Mouse (Mus musculus): ENCODE results near the gene Snx27. TPM values are rescaled to one million over a fixed set of nuclear protein-coding genes. Genes with fewer than 3 reads are reported as not detected.

The Snx27 gene
- polyA plus RNA-seq, 1 experiment from 2014 or later = 24.7 TPM

- no peak; the same call in 1 of the 2 replicates for ATAC-seq (replicated peaks; ENCODE audit: low FRiP score)
- DNase-seq (ENCODE audit: low spot score) = no peak
- Histone ChIP-seq H3K9me3 (ENCODE audit: control insufficient read depth, low read length) (no peaks in the 10 kb centered on the region), H3K27ac (ENCODE audit: low read depth, low read length) (no peak overlapping the region), H3K27me3 (replicated peaks; ENCODE audit: control insufficient read depth, insufficient read depth, low read length) (no peaks in the 10 kb centered on the region), H3K4me1 (replicated peaks; ENCODE audit: control insufficient read depth, insufficient read depth, low read length) (no peaks in the 10 kb centered on the region), H3K9ac (ENCODE audit: low read depth, low read length) (no peak overlapping the region), H3K4me3 (ENCODE audit: low read depth, low read length) (no peak overlapping the region), H3K4me2 (no peak overlapping the region), H3K36me3 (ENCODE audit: control insufficient read depth, insufficient read depth, low read length) (no peaks in the 10 kb centered on the region)
- 74% methylated on average over 5 of the region's 5 CpGs for WGBS
Observed at GRCm38 (mm10) chr3:94587962-94588361, 5.4 kb upstream of the Snx27 start.

GRCm38 (mm10) chr3:94582944-94583343, 428 bp upstream of the Snx27 start:
- H3K27ac ChIP-seq (ENCODE audit: low read depth, low read length) = no peak overlapping the region
- 65% methylated on average over 7 of the region's 7 CpGs for WGBS
- H3K4me2 ChIP-seq = peak overlapping the region; percentile 72
- H3K9me3 ChIP-seq (ENCODE audit: control insufficient read depth, low read length) = no peaks in the 10 kb centered on the region
- DNase-seq (ENCODE audit: low spot score) (no peak), ATAC-seq (replicated peaks; ENCODE audit: low FRiP score) (no peak)
- H3K27me3 ChIP-seq (replicated peaks; ENCODE audit: control insufficient read depth, insufficient read depth, low read length) = no peaks in the 10 kb centered on the region
- H3K4me1 ChIP-seq (replicated peaks; ENCODE audit: control insufficient read depth, insufficient read depth, low read length) = 0 out of 2 replicates have a peak, but pooled peaks cover 6% of the 10 kb centered on the region
- no peaks in the 10 kb centered on the region for H3K36me3 ChIP-seq (ENCODE audit: control insufficient read depth, insufficient read depth, low read length)
- H3K9ac ChIP-seq (ENCODE audit: low read depth, low read length) = no peak overlapping the region; the same call in 1 of the 2 replicates
- peak overlapping the region; percentile 90 for H3K4me3 ChIP-seq (ENCODE audit: low read depth, low read length)

GRCm38 (mm10) chr3:94581793-94582455, 592 bp downstream of the Snx27 start:
- Histone ChIP-seq H3K4me2 (peak overlapping the region; percentile 72), H3K27me3 (replicated peaks; ENCODE audit: control insufficient read depth, insufficient read depth, low read length) (no peaks in the 10 kb centered on the region), H3K36me3 (ENCODE audit: control insufficient read depth, insufficient read depth, low read length) (no peaks in the 10 kb centered on the region), H3K4me3 (ENCODE audit: low read depth, low read length) (peak overlapping the region; percentile 90), H3K9me3 (ENCODE audit: control insufficient read depth, low read length) (no peaks in the 10 kb centered on the region), H3K9ac (ENCODE audit: low read depth, low read length) (peak overlapping the region; percentile 90), H3K4me1 (replicated peaks; ENCODE audit: control insufficient read depth, insufficient read depth, low read length) (0 out of 2 replicates have a peak, but pooled peaks cover 6% of the 10 kb centered on the region), H3K27ac (ENCODE audit: low read depth, low read length) (peak overlapping the region; percentile 79)
- WGBS = 1% methylated on average over 45 of the region's 48 CpGs
- peak; percentile 76 for ATAC-seq (replicated peaks; ENCODE audit: low FRiP score)
- no peak for DNase-seq (ENCODE audit: low spot score)

GRCm38 (mm10) chr3:94581138-94581780, 1.3 kb downstream of the Snx27 start:
- whole genome bisulfite sequencing = 5% methylated on average over 16 of the region's 16 CpGs
- H3K9ac ChIP-seq (ENCODE audit: low read depth, low read length) = peak overlapping the region; percentile 90
- peak; percentile 42 for DNase-seq (ENCODE audit: low spot score)
- no peaks in the 10 kb centered on the region for H3K27me3 ChIP-seq (replicated peaks; ENCODE audit: control insufficient read depth, insufficient read depth, low read length)
- no peak overlapping the region for H3K27ac ChIP-seq (ENCODE audit: low read depth, low read length)
- ATAC-seq (replicated peaks; ENCODE audit: low FRiP score) = no peak
- no peaks in the 10 kb centered on the region for H3K9me3 ChIP-seq (ENCODE audit: control insufficient read depth, low read length)
- peak overlapping the region; percentile 72 for H3K4me2 ChIP-seq
- peak overlapping the region; percentile 90 for H3K4me3 ChIP-seq (ENCODE audit: low read depth, low read length)
- H3K36me3 ChIP-seq (ENCODE audit: control insufficient read depth, insufficient read depth, low read length) = no peaks in the 10 kb centered on the region
- 0 out of 2 replicates have a peak, but pooled peaks cover 6% of the 10 kb centered on the region for H3K4me1 ChIP-seq (replicated peaks; ENCODE audit: control insufficient read depth, insufficient read depth, low read length)

- Histone ChIP-seq H3K9me3 (ENCODE audit: control insufficient read depth, low read length) (no peaks in the 10 kb centered on the region), H3K27me3 (replicated peaks; ENCODE audit: control insufficient read depth, insufficient read depth, low read length) (no peaks in the 10 kb centered on the region), H3K4me2 (no peak overlapping the region), H3K36me3 (ENCODE audit: control insufficient read depth, insufficient read depth, low read length) (no peaks in the 10 kb centered on the region), H3K9ac (ENCODE audit: low read depth, low read length) (no peak overlapping the region), H3K27ac (ENCODE audit: low read depth, low read length) (no peak overlapping the region), H3K4me1 (replicated peaks; ENCODE audit: control insufficient read depth, insufficient read depth, low read length) (no peaks in the 10 kb centered on the region), H3K4me3 (ENCODE audit: low read depth, low read length) (no peak overlapping the region)
- no peak for DNase-seq (ENCODE audit: low spot score)
- ATAC-seq (replicated peaks; ENCODE audit: low FRiP score) = no peak
- WGBS = 80% methylated on average over 6 of the region's 6 CpGs
Observed at GRCm38 (mm10) chr3:94574506-94574905, 8.0 kb downstream of the Snx27 start.

GRCm38 (mm10) chr3:94567242-94567641, 15.3 kb downstream of the Snx27 start:
- H3K9me3 ChIP-seq (ENCODE audit: control insufficient read depth, low read length) = no peaks in the 10 kb centered on the region
- no peak overlapping the region for H3K27ac ChIP-seq (ENCODE audit: low read depth, low read length)
- 66% methylated on average over 2 of the region's 2 CpGs for WGBS
- no peaks in the 10 kb centered on the region for H3K27me3 ChIP-seq (replicated peaks; ENCODE audit: control insufficient read depth, insufficient read depth, low read length)
- no peaks in the 10 kb centered on the region for H3K36me3 ChIP-seq (ENCODE audit: control insufficient read depth, insufficient read depth, low read length)
- H3K4me1 ChIP-seq (replicated peaks; ENCODE audit: control insufficient read depth, insufficient read depth, low read length) = peaks cover 2% of the 10 kb centered on the region; the same call in 1 of the 2 replicates
- H3K4me2 ChIP-seq = no peak overlapping the region
- ATAC-seq (replicated peaks; ENCODE audit: low FRiP score) (no peak), DNase-seq (ENCODE audit: low spot score) (no peak)
- no peak overlapping the region for H3K9ac ChIP-seq (ENCODE audit: low read depth, low read length)
- H3K4me3 ChIP-seq (ENCODE audit: low read depth, low read length) = no peak overlapping the region

- H3K27ac ChIP-seq (ENCODE audit: low read depth, low read length) = no peak overlapping the region
- 86% methylated on average over 2 of the region's 2 CpGs for WGBS
Observed at GRCm38 (mm10) chr3:94565557-94565956, 17.0 kb downstream of the Snx27 start.

GRCm38 (mm10) chr3:94565127-94565526, 17.4 kb downstream of the Snx27 start:
- DNase-seq (ENCODE audit: low spot score) = no peak
- Histone ChIP-seq H3K9ac (ENCODE audit: low read depth, low read length) (no peak overlapping the region), H3K4me2 (no peak overlapping the region), H3K36me3 (ENCODE audit: control insufficient read depth, insufficient read depth, low read length) (no peaks in the 10 kb centered on the region), H3K4me3 (ENCODE audit: low read depth, low read length) (no peak overlapping the region), H3K27me3 (replicated peaks; ENCODE audit: control insufficient read depth, insufficient read depth, low read length) (no peaks in the 10 kb centered on the region), H3K9me3 (ENCODE audit: control insufficient read depth, low read length) (no peaks in the 10 kb centered on the region), H3K4me1 (replicated peaks; ENCODE audit: control insufficient read depth, insufficient read depth, low read length) (peaks cover 2% of the 10 kb centered on the region; the same call in 1 of the 2 replicates), H3K27ac (ENCODE audit: low read depth, low read length) (no peak overlapping the region)
- 70% methylated on average over 3 of the region's 3 CpGs for WGBS
- ATAC-seq (replicated peaks; ENCODE audit: low FRiP score) = no peak

More at GRCm38 (mm10) chr3:94565557-94565956, 17.0 kb downstream of the Snx27 start:
- Histone ChIP-seq H3K4me3 (ENCODE audit: low read depth, low read length) (no peak overlapping the region), H3K4me2 (no peak overlapping the region), H3K9me3 (ENCODE audit: control insufficient read depth, low read length) (no peaks in the 10 kb centered on the region), H3K27me3 (replicated peaks; ENCODE audit: control insufficient read depth, insufficient read depth, low read length) (no peaks in the 10 kb centered on the region), H3K36me3 (ENCODE audit: control insufficient read depth, insufficient read depth, low read length) (no peaks in the 10 kb centered on the region), H3K4me1 (replicated peaks; ENCODE audit: control insufficient read depth, insufficient read depth, low read length) (peaks cover 2% of the 10 kb centered on the region; the same call in 1 of the 2 replicates), H3K9ac (ENCODE audit: low read depth, low read length) (no peak overlapping the region)
- ATAC-seq (replicated peaks; ENCODE audit: low FRiP score) (no peak), DNase-seq (ENCODE audit: low spot score) (no peak)

Data from liver, embryonic 11.5 days (tissue).